Mouse (Mus musculus): ENCODE measurements around the gene Ppp1r13l.

Ppp1r13l gene

GRCm38 (mm10) chr7:19337122-19337521, 22.4 kb upstream of the Ppp1r13l start:
- no peak for DNase-seq (ENCODE audit: low spot score)

- DNase-seq (ENCODE audit: low spot score) = no peak
Measured at GRCm38 (mm10) chr7:19338060-19338459, 21.5 kb upstream of the Ppp1r13l start.

- DNase-seq (ENCODE audit: low spot score) = no peak
Measured at GRCm38 (mm10) chr7:19338596-19338995, 21.0 kb upstream of the Ppp1r13l start.

GRCm38 (mm10) chr7:19341250-19341649, 18.3 kb upstream of the Ppp1r13l start:
- no peak for DNase-seq (ENCODE audit: low spot score)

- no peak for DNase-seq (ENCODE audit: low spot score)
Measured at GRCm38 (mm10) chr7:19341761-19342409, 17.7 kb upstream of the Ppp1r13l start.

- DNase-seq (ENCODE audit: low spot score) = peak; percentile 88
Measured at GRCm38 (mm10) chr7:19342481-19343027, 17.0 kb upstream of the Ppp1r13l start.

- no peak for DNase-seq (ENCODE audit: low spot score)
Measured at GRCm38 (mm10) chr7:19343210-19343808, 16.2 kb upstream of the Ppp1r13l start.

- DNase-seq (ENCODE audit: low spot score) = no peak
Measured at GRCm38 (mm10) chr7:19344237-19344847, 15.2 kb upstream of the Ppp1r13l start, which contains the start of gene Ercc1. TSS of gene Ercc1 (plus strand) at chr7:19344778.

- DNase-seq (ENCODE audit: low spot score) = peak; percentile 78
Measured at GRCm38 (mm10) chr7:19344938-19345471, 14.5 kb upstream of the Ppp1r13l start.

GRCm38 (mm10) chr7:19349188-19349915, 10.2 kb upstream of the Ppp1r13l start:
- DNase-seq (ENCODE audit: low spot score) = no peak

GRCm38 (mm10) chr7:19350221-19350620, 9.3 kb upstream of the Ppp1r13l start:
- DNase-seq (ENCODE audit: low spot score) = no peak

GRCm38 (mm10) chr7:19354991-19355390, 4.6 kb upstream of the Ppp1r13l start:
- DNase-seq (ENCODE audit: low spot score) = no peak

GRCm38 (mm10) chr7:19356311-19356710, 3.2 kb upstream of the Ppp1r13l start:
- DNase-seq (ENCODE audit: low spot score) = no peak

- no peak for DNase-seq (ENCODE audit: low spot score)
Measured at GRCm38 (mm10) chr7:19357381-19358375, 1.9 kb upstream of the Ppp1r13l start.

GRCm38 (mm10) chr7:19358634-19359033, 915 bp upstream of the Ppp1r13l start:
- no peak for DNase-seq (ENCODE audit: low spot score)

- no peak for DNase-seq (ENCODE audit: low spot score)
Measured at GRCm38 (mm10) chr7:19359892-19360641, 518 bp downstream of the Ppp1r13l start.

- DNase-seq (ENCODE audit: low spot score) = no peak
Measured at GRCm38 (mm10) chr7:19360944-19361343, 1.4 kb downstream of the Ppp1r13l start.

- DNase-seq (ENCODE audit: low spot score) = no peak
Measured at GRCm38 (mm10) chr7:19361720-19362119, 2.2 kb downstream of the Ppp1r13l start.

- DNase-seq (ENCODE audit: low spot score) = no peak
Measured at GRCm38 (mm10) chr7:19362276-19362675, 2.7 kb downstream of the Ppp1r13l start.

GRCm38 (mm10) chr7:19363881-19364280, 4.3 kb downstream of the Ppp1r13l start:
- DNase-seq (ENCODE audit: low spot score) = no peak

All from ovary, postnatal 10 days (tissue).